Mouse (Mus musculus) midbrain, embryonic 15.5 days (tissue): Measurements from ENCODE around the gene Ncoa1. TPM values are rescaled to one million over a fixed set of nuclear protein-coding genes. Genes with fewer than 3 reads are reported as not detected.
A peak's percentile ranks its signal among the peaks of the same experiment; 100 is the strongest.
"Not testable (repeated sequence)": the region's sequence is repeated elsewhere in the genome, so short reads cannot be mapped to it uniquely, and the experiment has no call there.

ENCODE experiments used
- ATAC-seq: fragments of 200-750 bp; cut with Nextera tagmentation; replicated peaks from 2 replicates; pipeline ENCODE4 v1.8.0; 2017; ENCODE audit warnings: moderate TSS enrichment
- H3K27ac ChIP-seq: fragments of 300-500 bp; sonication (generic); 2 replicates; pipeline ENCODE4 v1.5.1; 2015; ENCODE audit warnings: mild to moderate bottlenecking, inconsistent platforms
- H3K27me3 ChIP-seq: fragments of 300-500 bp; sonication (generic); replicated peaks from 2 replicates; pipeline ENCODE4 v1.6.1; 2015; ENCODE audit warnings: inconsistent platforms
- H3K36me3 ChIP-seq: fragments of 300-500 bp; sonication (generic); replicated peaks from 2 replicates; pipeline ENCODE4 v1.6.1; 2015; ENCODE audit warnings: inconsistent platforms
- H3K4me1 ChIP-seq: fragments of 300-500 bp; sonication (generic); 2 replicates; pipeline ENCODE4 v1.6.1; 2015; ENCODE audit warnings: inconsistent platforms
- H3K4me2 ChIP-seq: fragments of 300-500 bp; sonication (generic); 2 replicates; pipeline ENCODE4 v1.6.1; 2015; ENCODE audit warnings: inconsistent platforms, mild to moderate bottlenecking, moderate library complexity
- H3K4me3 ChIP-seq: fragments of 300-500 bp; sonication (generic); 2 replicates; pipeline ENCODE4 v1.5.1; 2015; ENCODE audit warnings: mild to moderate bottlenecking, inconsistent platforms
- H3K9ac ChIP-seq: fragments of 300-500 bp; sonication (generic); 2 replicates; pipeline ENCODE4 v1.6.1; 2015; ENCODE audit warnings: mild to moderate bottlenecking, inconsistent platforms
- H3K9me3 ChIP-seq: fragments of 300-500 bp; sonication (generic); 2 replicates; pipeline ENCODE4 v1.6.1; 2016; ENCODE audit warnings: inconsistent platforms
- WGBS: fragments of 180-500 bp; shearing (Covaris S2); methylation state at CpG from one replicate; pipeline ENCODE4 v1.1.7; 2015; ENCODE audit warnings: mixed read lengths; 5-methylcytosine and 5-hydroxymethylcytosine counted together
- polyA plus RNA-seq: library from polyadenylated mRNA; unstranded; fragments of >200 nt; fragmentation: Nextera tagmentation; extraction: Ambion mirVana; gene quantifications from 2 replicates; pipeline ENCODE4 v1.2.1, GENCODE M21; 2015

Gene Ncoa1
- polyA plus RNA-seq, 1 experiment from 2014 or later = 12.5 TPM

- Histone ChIP-seq H3K27me3 (no peaks in the 10 kb centered on the region), H3K4me3 (no peak overlapping the region), H3K9me3 (no peaks in the 10 kb centered on the region), H3K4me2 (no peak overlapping the region), H3K27ac (no peak overlapping the region), H3K4me1 (peaks cover 4% of the 10 kb centered on the region; the same call in 1 of the 2 replicates), H3K9ac (no peak overlapping the region), H3K36me3 (no peaks in the 10 kb centered on the region)
- WGBS = 65% methylated on average over 7 of the region's 7 CpGs
- no peak for ATAC-seq
Measured at GRCm38 (mm10) chr12:4379298-4379957, 97.6 kb downstream of the Ncoa1 start.

- H3K9me3 ChIP-seq = no peaks in the 10 kb centered on the region
- no peak for ATAC-seq
- H3K4me1 ChIP-seq = peaks cover 4% of the 10 kb centered on the region; the same call in 1 of the 2 replicates
- no peak overlapping the region for H3K27ac ChIP-seq
- 73% methylated on average over 4 of the region's 4 CpGs for WGBS
- no peaks in the 10 kb centered on the region for H3K27me3 ChIP-seq
- no peak overlapping the region for H3K4me3 ChIP-seq
- H3K36me3 ChIP-seq = no peaks in the 10 kb centered on the region
- no peak overlapping the region for H3K4me2 ChIP-seq
- no peak overlapping the region for H3K9ac ChIP-seq
Measured at GRCm38 (mm10) chr12:4376475-4376874, 100.5 kb downstream of the Ncoa1 start.

GRCm38 (mm10) chr12:4374816-4375493 is 102.0 kb downstream of the Ncoa1 start:
- Histone ChIP-seq H3K4me3 (no peak overlapping the region), H3K4me1 (peaks cover 4% of the 10 kb centered on the region; the same call in 1 of the 2 replicates), H3K9ac (no peak overlapping the region), H3K36me3 (no peaks in the 10 kb centered on the region), H3K4me2 (no peak overlapping the region), H3K9me3 (no peaks in the 10 kb centered on the region), H3K27ac (no peak overlapping the region), H3K27me3 (no peaks in the 10 kb centered on the region)
- ATAC-seq = no peak
- WGBS = 46% methylated on average over 6 of the region's 6 CpGs

GRCm38 (mm10) chr12:4371406-4371805 is 105.6 kb downstream of the Ncoa1 start:
- Histone ChIP-seq H3K4me2 (no peak overlapping the region), H3K27me3 (no peaks in the 10 kb centered on the region), H3K27ac (no peak overlapping the region), H3K36me3 (no peaks in the 10 kb centered on the region), H3K9ac (no peak overlapping the region), H3K4me3 (no peak overlapping the region), H3K4me1 (peaks cover 4% of the 10 kb centered on the region; the same call in 1 of the 2 replicates), H3K9me3 (no peaks in the 10 kb centered on the region)
- no peak for ATAC-seq
- WGBS = 61% methylated on average over 1 of the region's 1 CpGs

GRCm38 (mm10) chr12:4365951-4366350 is 111.0 kb downstream of the Ncoa1 start:
- H3K36me3 ChIP-seq = no peaks in the 10 kb centered on the region
- 90% methylated on average over 1 of the region's 1 CpGs for whole genome bisulfite sequencing
- no peaks in the 10 kb centered on the region for H3K9me3 ChIP-seq
- H3K9ac ChIP-seq = no peak overlapping the region
- no peaks in the 10 kb centered on the region for H3K4me1 ChIP-seq
- no peak overlapping the region for H3K27ac ChIP-seq
- no peak overlapping the region for H3K4me2 ChIP-seq
- H3K27me3 ChIP-seq = no peaks in the 10 kb centered on the region
- ATAC-seq = no peak
- H3K4me3 ChIP-seq = no peak overlapping the region

- H3K4me2 ChIP-seq = no peak overlapping the region
- ATAC-seq = no peak
- H3K36me3 ChIP-seq = no peaks in the 10 kb centered on the region
- H3K27ac ChIP-seq = no peak overlapping the region
- no peaks in the 10 kb centered on the region for H3K4me1 ChIP-seq
- WGBS = 13% methylated on average over 1 of the region's 1 CpGs
- no peaks in the 10 kb centered on the region for H3K9me3 ChIP-seq
- H3K9ac ChIP-seq = no peak overlapping the region
- H3K27me3 ChIP-seq = no peaks in the 10 kb centered on the region
- no peak overlapping the region for H3K4me3 ChIP-seq
Measured at GRCm38 (mm10) chr12:4359475-4359874, 117.5 kb downstream of the Ncoa1 start.

- not testable (repeated sequence) for H3K4me1 ChIP-seq, H3K9me3 ChIP-seq
Measured at GRCm38 (mm10) chr12:4358653-4359052, 118.3 kb downstream of the Ncoa1 start.

DNA sequence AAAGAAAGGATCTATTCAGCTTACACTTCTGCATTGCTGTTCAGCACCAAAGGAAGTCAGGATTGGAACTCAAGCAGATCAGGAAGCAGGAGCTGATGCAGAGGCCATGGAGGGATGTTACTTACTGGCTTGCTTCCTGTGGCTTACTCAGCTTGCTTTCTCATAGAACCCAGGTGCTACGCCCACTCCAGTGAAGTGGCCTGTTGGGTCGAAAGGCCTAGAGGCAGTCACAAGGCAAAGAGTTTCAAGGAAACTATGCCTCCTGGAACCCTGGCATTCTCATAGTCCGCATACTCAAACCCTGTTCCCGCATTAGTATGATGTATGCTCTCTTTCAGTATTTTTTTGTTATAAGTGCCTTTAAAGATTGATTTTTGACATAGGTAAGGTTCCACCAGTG is 118.9 kb downstream of the Ncoa1 start:
- ATAC-seq = no peak
- no peaks in the 10 kb centered on the region for H3K9me3 ChIP-seq
- no peak overlapping the region for H3K27ac ChIP-seq
- H3K4me2 ChIP-seq = no peak overlapping the region
- no peak overlapping the region for H3K4me3 ChIP-seq
- H3K27me3 ChIP-seq = no peaks in the 10 kb centered on the region
- no peak overlapping the region for H3K9ac ChIP-seq
- WGBS = 92% methylated on average over 4 of the region's 4 CpGs
- no peaks in the 10 kb centered on the region for H3K4me1 ChIP-seq
- H3K36me3 ChIP-seq = 0 out of 2 replicates have a peak, but pooled peaks cover 3% of the 10 kb centered on the region

More at GRCm38 (mm10) chr12:4358653-4359052, 118.3 kb downstream of the Ncoa1 start:
- H3K4me3 ChIP-seq, H3K27ac ChIP-seq, H3K36me3 ChIP-seq, ATAC-seq, H3K9ac ChIP-seq, H3K4me2 ChIP-seq, H3K27me3 ChIP-seq: not testable (repeated sequence)
- 25% methylated on average over 2 of the region's 2 CpGs for WGBS

- no peaks in the 10 kb centered on the region for H3K4me1 ChIP-seq
- H3K4me3 ChIP-seq = no peak overlapping the region
- ATAC-seq = no peak
- no peaks in the 10 kb centered on the region for H3K9me3 ChIP-seq
- no peak overlapping the region for H3K9ac ChIP-seq
- H3K36me3 ChIP-seq = 0 out of 2 replicates have a peak, but pooled peaks cover 3% of the 10 kb centered on the region
- WGBS = 85% methylated on average over 5 of the region's 5 CpGs
- no peaks in the 10 kb centered on the region for H3K27me3 ChIP-seq
- H3K27ac ChIP-seq = no peak overlapping the region
- H3K4me2 ChIP-seq = no peak overlapping the region
Measured at GRCm38 (mm10) chr12:4356834-4357445, 120.0 kb downstream of the Ncoa1 start.

DNA sequence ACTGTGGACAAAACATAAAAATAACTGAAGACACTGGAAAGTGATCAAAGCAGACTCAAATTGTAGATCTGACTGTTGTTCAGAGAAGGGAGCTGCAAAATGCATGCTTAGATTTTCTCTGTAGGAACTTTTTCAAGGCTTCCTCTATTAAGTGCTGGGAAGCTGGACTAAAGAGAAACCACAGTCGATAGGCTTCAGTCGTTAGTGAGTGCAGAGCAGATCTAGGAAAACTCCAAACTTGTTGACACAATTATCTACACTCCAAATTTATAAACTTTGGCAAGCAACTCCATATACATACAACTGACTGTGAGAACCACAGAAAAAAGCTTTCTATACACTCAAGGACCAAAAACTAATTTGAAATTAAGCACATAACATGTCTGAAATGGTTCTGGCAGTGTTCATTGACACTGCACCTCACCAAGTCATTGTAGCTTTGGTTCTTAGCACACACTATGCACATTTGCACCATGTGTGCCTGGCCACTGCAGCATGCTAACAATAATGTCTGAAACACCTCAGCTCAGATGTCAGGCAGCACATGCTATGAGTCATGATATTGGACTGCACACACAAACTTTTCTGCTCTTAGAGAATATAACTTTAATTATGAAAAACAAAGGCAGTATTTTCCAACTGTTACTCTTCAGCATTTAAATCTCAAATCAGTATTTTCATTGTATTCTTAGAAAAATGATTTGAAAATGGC is 121.8 kb downstream of the Ncoa1 start:
- 76% methylated on average over 2 of the region's 2 CpGs for WGBS
- ATAC-seq = no peak
- no peak overlapping the region for H3K27ac ChIP-seq

DNA sequence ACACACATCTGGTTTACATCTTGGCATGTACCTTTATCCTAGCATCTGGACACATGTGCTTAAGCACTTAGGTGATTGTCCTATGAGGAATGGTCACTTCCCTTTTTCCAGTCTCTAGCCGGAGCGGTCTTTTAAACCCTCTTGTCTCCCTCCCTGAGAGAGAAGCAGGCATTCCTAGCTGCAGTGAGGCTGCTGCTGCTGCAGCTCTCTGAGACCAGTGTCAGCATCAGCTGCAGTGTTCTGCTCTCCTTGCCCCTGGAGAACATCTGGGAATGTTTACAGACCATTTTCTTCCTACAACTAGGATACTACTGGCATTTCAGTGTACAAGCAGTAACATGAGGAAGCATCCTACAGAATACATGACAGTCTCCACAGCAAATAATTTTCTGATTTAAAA is 133.8 kb downstream of the Ncoa1 start:
- Histone ChIP-seq H3K9me3 (no peaks in the 10 kb centered on the region), H3K36me3 (no peaks in the 10 kb centered on the region), H3K27me3 (no peaks in the 10 kb centered on the region), H3K4me2 (no peak overlapping the region), H3K4me3 (no peak overlapping the region), H3K27ac (no peak overlapping the region), H3K4me1 (peaks cover 6% of the 10 kb centered on the region; the same call in 1 of the 2 replicates), H3K9ac (no peak overlapping the region)
- WGBS = 80% methylated on average over 2 of the region's 2 CpGs
- no peak for ATAC-seq

More for the DNA sequence above, 121.8 kb downstream of the Ncoa1 start:
- Histone ChIP-seq H3K4me2 (no peak overlapping the region), H3K9ac (no peak overlapping the region), H3K4me3 (no peak overlapping the region), H3K27me3 (no peaks in the 10 kb centered on the region), H3K9me3 (no peaks in the 10 kb centered on the region), H3K4me1 (no peaks in the 10 kb centered on the region), H3K36me3 (0 out of 2 replicates have a peak, but pooled peaks cover 3% of the 10 kb centered on the region)

DNA sequence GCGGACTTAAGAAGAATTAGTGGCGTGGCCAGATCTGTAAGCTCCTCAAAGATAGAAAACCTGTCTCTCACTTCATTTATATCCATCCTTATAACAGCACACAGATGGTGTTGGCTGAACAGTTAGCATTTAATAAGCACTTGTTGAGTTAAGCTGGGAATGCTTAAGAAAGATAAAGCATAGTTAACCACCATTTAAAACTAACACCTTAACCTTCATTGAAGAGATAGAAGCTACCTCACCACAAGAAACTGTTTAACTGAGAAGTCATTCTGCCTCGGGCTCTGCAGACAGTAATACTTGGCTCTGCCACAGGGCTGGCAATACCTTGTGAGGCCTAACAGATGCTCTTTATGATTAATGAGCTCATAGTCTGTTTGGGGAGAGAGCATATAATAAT is 134.9 kb downstream of the Ncoa1 start:
- WGBS = 64% methylated on average over 3 of the region's 3 CpGs
- ATAC-seq = 0 out of 2 replicates have a peak, but pooled peaks have one; percentile 50

More for the DNA sequence above, 134.9 kb downstream of the Ncoa1 start:
- Histone ChIP-seq H3K9ac (no peak overlapping the region), H3K4me3 (no peak overlapping the region), H3K36me3 (no peaks in the 10 kb centered on the region), H3K9me3 (no peaks in the 10 kb centered on the region), H3K4me1 (peaks cover 6% of the 10 kb centered on the region; the same call in 1 of the 2 replicates), H3K4me2 (no peak overlapping the region), H3K27me3 (no peaks in the 10 kb centered on the region), H3K27ac (no peak overlapping the region)
